Mouse (Mus musculus): ENCODE data around the gene Gzmf.

DNA sequence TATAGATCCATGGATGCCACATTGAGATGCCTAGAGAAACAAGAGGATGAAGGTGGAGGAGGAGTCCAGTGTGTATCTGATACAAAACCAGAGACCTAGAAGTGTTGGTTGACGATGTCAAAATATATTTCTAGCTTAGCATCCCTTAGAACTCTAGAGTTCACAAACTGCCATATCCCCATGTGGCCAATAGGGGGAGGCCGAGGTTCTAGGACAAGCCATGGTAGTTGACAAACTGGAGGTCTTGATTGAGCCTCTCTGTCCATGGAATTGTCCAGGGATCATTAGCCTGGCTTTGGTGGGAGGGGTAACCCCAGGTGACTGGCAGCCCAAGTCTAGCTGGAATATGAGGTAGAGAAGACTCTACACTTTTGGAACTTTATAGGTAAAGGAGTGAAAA, 55.9 kb downstream of the Gzmf start:
- TF ChIP-seq MAFK (IDR thresholded peaks at IDR 0.05; ENCODE audit: insufficient read depth, low read depth, low read length) (no peak), ZC3H11A (IDR thresholded peaks at IDR 0.05; ENCODE audit: borderline replicate concordance, low read depth, low read length) (no peak), ZNF384 (IDR thresholded peaks at IDR 0.05; ENCODE audit: low read depth, low read length) (no peak)

Data from ES-E14 (cell line).